Mouse (Mus musculus): ENCODE results near the gene Rpl10. TPM values are rescaled to one million over a fixed set of nuclear protein-coding genes. Genes with fewer than 3 reads are reported as not detected.

Gene Rpl10
- total and polyA plus RNA-seq, 3 experiments = 459 to 3,697 (median 3,137) TPM

GRCm38 (mm10) chrX:74282395-74283091 is 11.9 kb downstream of the Rpl10 start:
- Histone ChIP-seq H3K9me3 (replicated peaks; ENCODE audit: low read length) (no peaks in the 10 kb centered on the region), H3K27ac (ENCODE audit: insufficient read depth, low read depth) (peak overlapping the region; percentile 80), H3K4me2 (ENCODE audit: insufficient read depth, low read depth, poor library complexity, severe bottlenecking) (peak overlapping the region; percentile 78), H3K4me1 (ENCODE audit: control insufficient read depth in 1 of 2, insufficient read depth in 2 of 2) (peaks cover 0 to 10% of the 10 kb centered on the region in 2 experiments; a peak in 2 of 4 replicates), H3K9ac (ENCODE audit: insufficient read depth, low read depth) (peak overlapping the region; percentile 93), H3K36me3 (replicated peaks in 1 of 2; ENCODE audit: control insufficient read depth in 1 of 2, insufficient read depth in 1 of 2, low read length in 1 of 2) (peaks cover 1 to 22% of the 10 kb centered on the region in 2 experiments), H3K27me3 (replicated peaks) (no peaks in the 10 kb centered on the region), H3K4me3 (replicated peaks in 1 of 3; ENCODE audit: low read depth in 2 of 3, low read length in 2 of 3, poor library complexity in 1 of 3) (peak overlapping the region; percentile 71 to 97 (median 76)), H3K79me2 (replicated peaks; ENCODE audit: control insufficient read depth, extremely low read depth, insufficient read depth, poor library complexity, severe bottlenecking) (peaks cover 11% of the 10 kb centered on the region)
- TF ChIP-seq BHLHE40 (IDR thresholded peaks at IDR 0.05; ENCODE audit: low read depth, low read length) (no peak), POLR2AphosphoS2 (IDR thresholded peaks at IDR 0.05; ENCODE audit: low read depth, low read length) (no peak), MYC (IDR thresholded peaks at IDR 0.05; ENCODE audit: low read depth, low read length) (0 out of 2 replicates have a peak, but pooled peaks have one; percentile 2), SIN3A (IDR thresholded peaks at IDR 0.05; ENCODE audit: low read length) (peak; percentile 42; the same call in 1 of the 2 replicates), TCF12 (IDR thresholded peaks at IDR 0.05; ENCODE audit: low read depth, low read length) (no peak), TBP (conservative IDR thresholded peaks at IDR 0.05; ENCODE audit: low read depth, low read length) (peak; percentile 62; the same call in 1 of the 2 replicates), KAT2A (IDR thresholded peaks at IDR 0.05; ENCODE audit: insufficient replicate concordance, low read length) (0 out of 2 replicates have a peak, but pooled peaks have one; percentile 9), ZMIZ1 (IDR thresholded peaks at IDR 0.05; ENCODE audit: low read depth, low read length) (0 out of 2 replicates have a peak, but pooled peaks have one; percentile 45), NELFE (IDR thresholded peaks at IDR 0.05; ENCODE audit: low read depth, low read length) (peak; percentile 49; the same call in 1 of the 2 replicates), POLR2A (IDR thresholded peaks at IDR 0.05; ENCODE audit: low read depth, low read length) (peak; percentile 72), HCFC1 (IDR thresholded peaks at IDR 0.05; ENCODE audit: low read depth, low read length) (peak; percentile 70), ETS1 (conservative IDR thresholded peaks at IDR 0.05; ENCODE audit: low read depth, low read length) (no peak), RAD21 (IDR thresholded peaks at IDR 0.05; ENCODE audit: low read depth, low read length) (no peak), ELF1 (IDR thresholded peaks at IDR 0.05; ENCODE audit: low read depth, low read length) (peak; percentile 49; the same call in 1 of the 2 replicates)
- peak; percentile 83 for DNase-seq (ENCODE audit: extremely low read depth)
- dilution Hi-C loops (cut with MboI; ENCODE audit: extremely low pct_ligation_motif_present, extremely low pct_unique_long_range_greater_than_20kb, low sequenced_read_pairs) = no loop called here
- in situ Hi-C loops (cut with MboI; ENCODE audit: low pct_ligation_motif_present, low pct_unique_long_range_greater_than_20kb, low sequenced_read_pairs) = no loop called here

- no peak for DNase-seq (ENCODE audit: extremely low read depth)
- Histone ChIP-seq H3K4me3 (replicated peaks in 1 of 3; ENCODE audit: low read depth in 2 of 3, low read length in 2 of 3, poor library complexity in 1 of 3) (peak overlapping the region; percentile 71 to 97 (median 76)), H3K27ac (ENCODE audit: insufficient read depth, low read depth) (peak overlapping the region; percentile 80; the same call in 1 of the 2 replicates), H3K4me2 (ENCODE audit: insufficient read depth, low read depth, poor library complexity, severe bottlenecking) (peak overlapping the region; percentile 78), H3K4me1 (ENCODE audit: control insufficient read depth in 1 of 2, insufficient read depth in 2 of 2) (peaks cover 0 to 10% of the 10 kb centered on the region in 2 experiments; a peak in 2 of 4 replicates), H3K36me3 (replicated peaks in 1 of 2; ENCODE audit: control insufficient read depth in 1 of 2, insufficient read depth in 1 of 2, low read length in 1 of 2) (peaks cover 4 to 27% of the 10 kb centered on the region in 2 experiments), H3K9ac (ENCODE audit: insufficient read depth, low read depth) (peak overlapping the region; percentile 93), H3K27me3 (replicated peaks) (no peaks in the 10 kb centered on the region), H3K79me2 (replicated peaks; ENCODE audit: control insufficient read depth, extremely low read depth, insufficient read depth, poor library complexity, severe bottlenecking) (peaks cover 11% of the 10 kb centered on the region), H3K9me3 (replicated peaks; ENCODE audit: low read length) (no peaks in the 10 kb centered on the region)
- dilution Hi-C loops (cut with MboI; ENCODE audit: extremely low pct_ligation_motif_present, extremely low pct_unique_long_range_greater_than_20kb, low sequenced_read_pairs) = no loop called here
- in situ Hi-C loops (cut with MboI; ENCODE audit: low pct_ligation_motif_present, low pct_unique_long_range_greater_than_20kb, low sequenced_read_pairs) = no loop called here
- TF ChIP-seq JUND (conservative IDR thresholded peaks at IDR 0.05; ENCODE audit: low read depth, low read length) = no peak
- TF ChIP-seq CTCF (conservative IDR thresholded peaks at IDR 0.05 in 1 of 2, IDR thresholded peaks at IDR 0.05 in 1 of 2; ENCODE audit: low read depth in 2 of 2, low read length in 2 of 2) = no peak
- TF ChIP-seq USF1 (IDR thresholded peaks at IDR 0.05; ENCODE audit: low read depth, low read length) = no peak
- no peak for TF ChIP-seq JUN (IDR thresholded peaks at IDR 0.05; ENCODE audit: insufficient read depth, low read depth, low read length)
- TF ChIP-seq NRF1 (IDR thresholded peaks at IDR 0.05; ENCODE audit: low read depth, low read length) = no peak
- no peak for TF ChIP-seq KAT2A (IDR thresholded peaks at IDR 0.05; ENCODE audit: insufficient replicate concordance, low read length)
- no peak for TF ChIP-seq MXI1 (IDR thresholded peaks at IDR 0.05; ENCODE audit: low read depth, low read length)
- TF ChIP-seq ZKSCAN1 (IDR thresholded peaks at IDR 0.05; ENCODE audit: borderline replicate concordance, low read depth, low read length) = no peak
- no peak for TF ChIP-seq POLR2A (IDR thresholded peaks at IDR 0.05; ENCODE audit: low read depth, low read length)
- TF ChIP-seq GABPA (IDR thresholded peaks at IDR 0.05; ENCODE audit: insufficient replicate concordance, low read depth, low read length) = no peak
- TF ChIP-seq IRF4 (IDR thresholded peaks at IDR 0.05; ENCODE audit: low read depth, low read length) = no peak
- no peak for TF ChIP-seq CHD1 (IDR thresholded peaks at IDR 0.05; ENCODE audit: low read depth, low read length)
Measured at GRCm38 (mm10) chrX:74283092-74283437, 12.5 kb downstream of the Rpl10 start.

Data from CH12.LX (cell line).